Mouse (Mus musculus) CH12.LX (cell line): ENCODE measurements around the gene Ms4a14.

Experiments
- CTCF ChIP-seq, 2 experiments: IDR thresholded peaks in 1 of 2; conservative IDR thresholded peaks in 1 of 2; 2 replicates each; pipeline ENCODE4 v1.5.1; 2011 to 2012; ENCODE audit warnings: low read depth in 2 of 2, low read length in 2 of 2, improper control_type of control experiment in 1 of 2, inconsistent platforms in 1 of 2, mild to moderate bottlenecking in 1 of 2, moderate library complexity in 1 of 2
- EP300 ChIP-seq: IDR thresholded peaks from 2 replicates; pipeline ENCODE4 v1.6.1; 2011; ENCODE audit warnings: low read length, improper control_type of control experiment
- IRF4 ChIP-seq: IDR thresholded peaks from 2 replicates; pipeline ENCODE4 v1.6.1; 2014; ENCODE audit warnings: low read depth, mild to moderate bottlenecking, inconsistent platforms, low read length, improper control_type of control experiment
- JUND ChIP-seq: conservative IDR thresholded peaks from 2 replicates; pipeline ENCODE4 v1.6.1; 2011; ENCODE audit warnings: low read depth, low read length, improper control_type of control experiment
- MAX ChIP-seq: IDR thresholded peaks from 2 replicates; pipeline ENCODE4 v1.6.1; 2011; ENCODE audit warnings: low read length, improper control_type of control experiment
- MEF2A ChIP-seq: IDR thresholded peaks from 2 replicates; pipeline ENCODE4 v1.6.1; 2014; ENCODE audit warnings: low read depth, mild to moderate bottlenecking, inconsistent platforms, low read length, improper control_type of control experiment, borderline replicate concordance
- MYC ChIP-seq: IDR thresholded peaks from 2 replicates; pipeline ENCODE4 v1.6.1; 2011; ENCODE audit warnings: low read depth, mild to moderate bottlenecking, improper control_type of control experiment, low read length
- POLR2A ChIP-seq: IDR thresholded peaks from 2 replicates; pipeline ENCODE4 v1.6.1; 2011; ENCODE audit warnings: low read depth, mild to moderate bottlenecking, improper control_type of control experiment, low read length
- USF1 ChIP-seq: IDR thresholded peaks from 2 replicates; pipeline ENCODE4 v1.6.1; 2014; ENCODE audit warnings: low read depth, mild to moderate bottlenecking, inconsistent platforms, low read length, improper control_type of control experiment
- USF2 ChIP-seq: conservative IDR thresholded peaks from 2 replicates; pipeline ENCODE4 v1.6.1; 2011; ENCODE audit warnings: low read depth, low read length, improper control_type of control experiment
- ZMIZ1 ChIP-seq: IDR thresholded peaks from 2 replicates; pipeline ENCODE4 v1.6.1; 2012; ENCODE audit warnings: low read depth, mild to moderate bottlenecking, inconsistent platforms, low read length, improper control_type of control experiment

- TF ChIP-seq ZMIZ1 (no peak), CTCF (conservative IDR thresholded peaks at IDR 0.05 in 1 of 2, IDR thresholded peaks at IDR 0.05 in 1 of 2; ENCODE audit: low read depth in 2 of 2, low read length in 2 of 2) (no peak), MYC (no peak), EP300 (no peak), MEF2A (no peak), MAX (no peak), USF1 (no peak), POLR2A (no peak), JUND (no peak), IRF4 (no peak), USF2 (no peak)
Measured at GRCm38 (mm10) chr19:11316786-11317185, 2.5 kb upstream of the Ms4a14 start.
